Mouse (Mus musculus) CH12F3 (cell line): ENCODE results near the gene AC134908.4.
"Not testable (repeated sequence)": the region's sequence is repeated elsewhere in the genome, so short reads cannot be mapped to it uniquely, and the experiment has no call there.

ENCODE experiments used
- in situ Hi-C: fragments of 300-500 bp; cut with MboI; formaldehyde crosslinking; loops from 2 replicates; pipeline ENCODE4 v1.14.3; 2020; ENCODE audit warnings: low sequenced_read_pairs

The AC134908.4 gene

GRCm38 (mm10) chr17:25777948-25778347 lies 17.5 kb downstream of the AC134908.4 start:
- in situ Hi-C loops, result no loop called here

- in situ Hi-C loops, result no loop called here
Observed at GRCm38 (mm10) chr17:25775318-25776062, 20.0 kb downstream of the AC134908.4 start.

- in situ Hi-C loops, result no loop called here
Observed at GRCm38 (mm10) chr17:25773549-25774120, 21.8 kb downstream of the AC134908.4 start, which contains the start of gene Narfl. Gene Narfl, plus strand, starts transcription at chr17:25773776.

GRCm38 (mm10) chr17:25769331-25769730 lies 26.1 kb downstream of the AC134908.4 start:
- in situ Hi-C loops, result no loop called here

- in situ Hi-C loops, result no loop called here
Observed at GRCm38 (mm10) chr17:25765886-25766285, 29.6 kb downstream of the AC134908.4 start.

GRCm38 (mm10) chr17:25762591-25762990 lies 32.9 kb downstream of the AC134908.4 start:
- in situ Hi-C loops, result no loop called here

- in situ Hi-C loops, result no loop called here
Observed at GRCm38 (mm10) chr17:25761561-25761970, 33.9 kb downstream of the AC134908.4 start.

GRCm38 (mm10) chr17:25760148-25760547 lies 35.3 kb downstream of the AC134908.4 start:
- in situ Hi-C loops, result no loop called here

GRCm38 (mm10) chr17:25757691-25758090 lies 37.8 kb downstream of the AC134908.4 start:
- in situ Hi-C loops, result no loop called here

GRCm38 (mm10) chr17:25756378-25757242 lies 38.8 kb downstream of the AC134908.4 start:
- in situ Hi-C loops, result no loop called here

- in situ Hi-C loops, result no loop called here
Observed at GRCm38 (mm10) chr17:25755627-25756377, 39.7 kb downstream of the AC134908.4 start.

- in situ Hi-C loops, result no loop called here
Observed at GRCm38 (mm10) chr17:25755086-25755485, 40.4 kb downstream of the AC134908.4 start.

- in situ Hi-C loops, result no loop called here
Observed at GRCm38 (mm10) chr17:25754241-25754640, 41.2 kb downstream of the AC134908.4 start, which contains the start of gene Msln. Gene Msln, minus strand, starts transcription at chr17:25754378.

GRCm38 (mm10) chr17:25751446-25751845 lies 44.0 kb downstream of the AC134908.4 start:
- in situ Hi-C loops, result no loop called here

- in situ Hi-C loops, result no loop called here
Observed at GRCm38 (mm10) chr17:25749314-25749713, 46.1 kb downstream of the AC134908.4 start.

GRCm38 (mm10) chr17:25748238-25748637 lies 47.2 kb downstream of the AC134908.4 start:
- in situ Hi-C loops, result no loop called here

GRCm38 (mm10) chr17:25744311-25744710 lies 51.1 kb downstream of the AC134908.4 start:
- in situ Hi-C loops, result no loop called here

- in situ Hi-C loops, result no loop called here
Observed at GRCm38 (mm10) chr17:25743831-25744230, 51.6 kb downstream of the AC134908.4 start.

- in situ Hi-C loops, result not testable (repeated sequence)
Observed at GRCm38 (mm10) chr17:25741471-25741870, 54.0 kb downstream of the AC134908.4 start.
